Mouse (Mus musculus): Measurements from ENCODE around the gene Tstd1. TPM values are rescaled to one million over a fixed set of nuclear protein-coding genes. Genes with fewer than 3 reads are reported as not detected.

The Tstd1 gene
- total RNA-seq (2023): 11.1 to 12.0 TPM (median 11.6 TPM) in 4 replicates

DNA sequence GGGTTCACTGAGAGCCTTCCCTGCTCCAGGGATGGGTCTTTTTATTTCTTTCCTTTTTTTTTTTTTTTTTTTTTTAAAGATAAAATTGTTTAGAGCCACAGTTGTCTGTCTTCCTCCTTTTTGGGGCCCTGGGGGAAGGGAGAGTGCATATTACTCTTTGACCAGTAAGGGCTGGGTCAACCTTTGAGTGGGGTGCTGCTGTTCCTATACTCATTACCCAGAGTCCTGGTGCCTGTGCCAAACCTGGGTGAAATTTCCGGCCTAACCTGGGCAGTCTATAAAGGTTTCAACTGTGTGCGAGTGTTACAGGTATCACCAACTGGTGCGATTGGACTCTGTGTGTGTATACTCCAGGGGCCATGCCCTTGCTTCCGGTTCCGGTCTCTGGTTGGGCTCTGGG lies at the start of gene Tstd1:
Gene Tstd1 (plus strand): TSS at position 213 of the 400 bp plus-strand sequence.

DNA sequence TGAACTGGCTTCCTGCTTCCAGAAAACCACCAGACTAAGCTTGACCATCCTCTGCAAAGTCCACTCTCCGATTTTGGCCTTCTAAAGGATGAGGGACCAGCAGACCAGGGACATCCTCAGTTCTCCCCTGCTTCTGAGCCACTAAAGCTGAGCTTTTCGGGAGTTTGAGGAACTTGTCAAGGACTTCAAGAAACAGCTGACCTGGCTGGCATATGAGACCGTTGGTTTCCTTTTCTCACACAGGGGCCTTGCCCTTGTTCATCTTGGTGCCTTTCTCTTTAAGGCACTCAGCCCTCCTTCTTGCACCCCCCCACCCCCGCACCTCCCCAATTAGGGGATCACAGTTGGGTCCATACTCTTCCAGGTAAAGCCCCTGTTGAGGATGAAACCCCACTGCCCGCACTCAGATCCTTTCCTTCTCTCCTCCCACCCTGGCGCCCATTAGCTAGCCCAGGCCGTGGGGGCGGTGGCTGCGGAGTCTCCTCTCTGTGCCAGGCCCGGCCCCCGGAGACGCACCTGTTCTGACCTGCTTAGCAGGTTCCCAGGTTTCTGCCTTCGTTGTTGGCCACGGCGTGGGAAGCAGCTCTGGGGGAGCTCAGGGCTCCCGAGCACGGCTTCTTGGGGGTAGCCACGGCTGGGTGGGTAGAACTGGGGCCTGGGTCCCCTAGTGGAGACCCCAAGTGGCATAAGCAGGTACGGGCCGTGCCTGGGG lies 48.7 kb upstream of the Tstd1 start, which contains the start of gene Nectin4:
Gene Nectin4 (plus strand): TSS at position 255 of the 712 bp plus-strand sequence.

DNA sequence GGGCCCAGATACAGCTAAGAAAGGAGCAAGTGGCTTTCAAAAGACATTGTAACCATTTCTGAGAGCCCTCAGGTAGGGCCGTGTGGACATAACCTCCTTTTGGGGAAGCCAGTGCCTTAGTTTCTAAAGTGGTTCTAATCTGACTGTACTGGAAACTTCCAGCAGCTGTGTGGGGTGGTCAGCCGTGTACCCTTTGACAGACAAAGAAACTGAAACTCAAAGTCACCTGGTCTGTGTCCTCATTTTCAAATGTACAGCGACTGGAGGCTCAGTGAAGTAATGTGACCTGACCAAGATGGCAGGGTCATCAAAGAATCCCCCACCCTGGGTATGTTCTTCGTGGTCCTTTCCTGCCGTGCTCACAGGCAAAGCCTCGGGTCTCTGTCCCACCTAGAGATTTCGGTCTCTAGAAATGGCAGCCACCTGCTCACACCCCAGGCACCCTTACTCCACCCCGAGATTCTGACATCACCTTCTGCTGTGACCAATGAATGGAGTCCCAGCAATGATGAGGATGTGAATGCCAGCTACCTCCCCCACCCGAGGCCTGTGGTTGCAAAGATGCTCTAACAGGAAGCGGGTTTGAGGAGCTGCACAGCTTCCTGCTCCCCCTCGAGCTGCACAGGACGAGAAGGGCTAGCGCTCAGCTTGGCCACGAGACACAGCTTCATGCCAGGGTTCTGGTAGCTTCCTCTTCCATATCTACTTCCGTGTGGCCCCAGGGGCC lies 30.1 kb upstream of the Tstd1 start, which contains the start of gene Arhgap30:
Gene Arhgap30 (plus strand): TSS at position 579 of the 727 bp plus-strand sequence.

DNA sequence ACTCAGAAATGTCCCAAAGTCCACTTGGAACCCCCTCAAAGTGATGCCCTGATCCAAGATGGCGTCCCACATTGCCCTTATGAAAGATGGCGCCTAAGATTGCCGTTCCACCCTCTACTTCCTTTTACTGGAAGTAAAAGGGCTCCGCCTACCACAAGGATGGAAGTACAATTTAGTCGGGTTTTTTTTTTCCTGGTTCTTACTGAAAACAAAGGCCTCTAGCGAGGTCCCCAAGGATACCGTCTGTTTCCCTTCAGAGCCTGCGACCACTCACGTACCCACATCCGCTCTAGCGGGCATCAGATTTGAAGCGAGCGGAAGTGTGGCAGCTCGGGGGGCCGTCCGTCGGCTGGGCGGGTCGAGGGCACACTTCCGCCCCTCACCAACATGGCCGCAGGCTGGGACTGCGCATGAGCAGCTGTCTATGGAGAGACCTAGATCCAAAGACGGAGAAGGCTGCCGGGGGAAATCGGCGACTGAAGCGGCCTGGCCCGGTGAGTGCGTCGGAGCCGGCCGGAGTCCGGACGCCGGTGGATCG lies 7.7 kb upstream of the Tstd1 start, which contains the start of gene Usf1:
Gene Usf1 (plus strand): TSS at position 367 of the 538 bp plus-strand sequence.

GRCm38 (mm10) chr1:171437264-171438013 lies 18.8 kb downstream of the Tstd1 start, which contains the start of gene F11r:
F11r (plus strand) TSS chr1:171437535.

Other genes with a start within 250 kb of the Tstd1 start
- gene Pcp4l1, start 222.6 kb upstream of the Tstd1 start, total RNA-seq (2023): not detected in 4 replicates
- gene Nr1i3, start 204.9 kb upstream of the Tstd1 start, total RNA-seq (2023): not detected in 4 replicates
- 17.1 to 22.3 TPM (median 20.0 TPM) in 4 replicates for gene Tomm40l, start 196.4 kb upstream of the Tstd1 start, total RNA-seq (2023)
- not detected in 4 replicates for gene Apoa2, start 193.8 kb upstream of the Tstd1 start, total RNA-seq (2023)
- gene Fcer1g, start 184.5 kb upstream of the Tstd1 start, total RNA-seq (2023): 5.7 to 11.4 TPM (median 6.5 TPM) in 4 replicates
- gene Adamts4, start 168.5 kb upstream of the Tstd1 start, total RNA-seq (2023): not detected in 4 replicates
- 116 to 133 TPM (median 123 TPM) in 4 replicates for gene Ndufs2, start 167.5 kb upstream of the Tstd1 start, total RNA-seq (2023)
- 89.9 to 109 TPM (median 92.4 TPM) in 4 replicates for gene B4galt3, start 148.5 kb upstream of the Tstd1 start, total RNA-seq (2023)
- 51.0 to 68.6 TPM (median 65.6 TPM) in 4 replicates for gene Ppox, start 137.7 kb upstream of the Tstd1 start, total RNA-seq (2023)
- gene Usp21, start 130.9 kb upstream of the Tstd1 start, total RNA-seq (2023): 40.8 to 49.7 TPM (median 48.4 TPM) in 4 replicates
- gene Ufc1, start 123.8 kb upstream of the Tstd1 start, total RNA-seq (2023): 38.2 to 46.0 TPM (median 43.9 TPM) in 4 replicates
- 32.7 to 39.6 TPM (median 35.9 TPM) in 4 replicates for gene Dedd, start 89.7 kb upstream of the Tstd1 start, total RNA-seq (2023)
- 23.9 to 28.3 TPM (median 26.2 TPM) in 4 replicates for gene Nit1, start 73.2 kb upstream of the Tstd1 start, total RNA-seq (2023)
- 66.0 to 73.1 TPM (median 70.7 TPM) in 4 replicates for gene Pfdn2, start 73.2 kb upstream of the Tstd1 start, total RNA-seq (2023)
- gene Klhdc9, start 58.1 kb upstream of the Tstd1 start, total RNA-seq (2023): 0.47 to 0.63 TPM (median 0.48 TPM) in 3 of 4 replicates, not detected in the other
- gene Nectin4, start 48.8 kb upstream of the Tstd1 start, total RNA-seq (2023): 0.57 to 0.72 TPM (median 0.69 TPM) in 4 replicates
- gene Arhgap30, start 29.9 kb upstream of the Tstd1 start, total RNA-seq (2023): 292 to 309 TPM (median 301 TPM) in 4 replicates
- 154 to 209 TPM (median 182 TPM) in 4 replicates for gene Usf1, start 7.6 kb upstream of the Tstd1 start, total RNA-seq (2023)
- gene F11r, start 18.7 kb downstream of the Tstd1 start, total RNA-seq (2023): 0.55 to 2.1 TPM (median 0.92 TPM) in 4 replicates
- 10.0 to 11.2 TPM (median 10.6 TPM) in 4 replicates for gene Alyref2, start 84.6 kb downstream of the Tstd1 start, total RNA-seq (2023)
- gene Itln1, start 116.4 kb downstream of the Tstd1 start, total RNA-seq (2023): 0.50 to 0.89 TPM in 2 of 4 replicates, not detected in the others
- gene Cd244a, start 140.3 kb downstream of the Tstd1 start, total RNA-seq (2023): 8.1 to 14.6 TPM (median 12.9 TPM) in 4 replicates
- gene Ly9, start 188.5 kb downstream of the Tstd1 start, total RNA-seq (2023): 113 to 120 TPM (median 117 TPM) in 4 replicates
- gene Slamf7, start 234.2 kb downstream of the Tstd1 start, total RNA-seq (2023): 64.7 to 74.7 TPM (median 70.7 TPM) in 4 replicates

Measured in B cell, adult 62 days (primary cell).